Mouse (Mus musculus) stomach, embryonic 15.5 days (tissue): ENCODE results near the gene Olfr536. TPM values are rescaled to one million over a fixed set of nuclear protein-coding genes. Genes with fewer than 3 reads are reported as not detected.
"Not testable (repeated sequence)": the region's sequence is repeated elsewhere in the genome, so short reads cannot be mapped to it uniquely, and the experiment has no call there.

Experiments
- ATAC-seq: fragments of 200-750 bp; cut with Nextera tagmentation; 2 replicates; pipeline ENCODE4 v1.8.0; 2017; ENCODE audit warnings: low read depth, moderate number of reproducible peaks, moderate TSS enrichment; ENCODE audit not compliant: insufficient read depth, low FRiP score
- H3K27ac ChIP-seq: fragments of 300-500 bp; sonication (generic); 2 replicates; pipeline ENCODE4 v1.5.1; 2015; ENCODE audit warnings: mild to moderate bottlenecking, inconsistent platforms
- H3K27me3 ChIP-seq: fragments of 300-500 bp; sonication (generic); replicated peaks from 2 replicates; pipeline ENCODE4 v1.6.1; 2015; ENCODE audit warnings: inconsistent platforms
- H3K36me3 ChIP-seq: fragments of 300-500 bp; sonication (generic); 2 replicates; pipeline ENCODE4 v1.6.1; 2015; ENCODE audit warnings: inconsistent platforms
- H3K4me1 ChIP-seq: fragments of 300-500 bp; sonication (generic); 2 replicates; pipeline ENCODE4 v1.6.1; 2015; ENCODE audit warnings: inconsistent platforms
- H3K4me2 ChIP-seq: fragments of 300-500 bp; sonication (generic); 2 replicates; pipeline ENCODE4 v1.6.1; 2015; ENCODE audit warnings: mild to moderate bottlenecking, inconsistent platforms
- H3K4me3 ChIP-seq: fragments of 300-500 bp; sonication (generic); replicated peaks from 2 replicates; pipeline ENCODE4 v1.5.1; 2015; ENCODE audit warnings: inconsistent platforms
- H3K9ac ChIP-seq: fragments of 300-500 bp; sonication (generic); 2 replicates; pipeline ENCODE4 v1.6.1; 2015; ENCODE audit warnings: inconsistent platforms
- H3K9me3 ChIP-seq: fragments of 300-500 bp; sonication (generic); 2 replicates; pipeline ENCODE4 v1.6.1; 2016; ENCODE audit warnings: inconsistent platforms
- WGBS: fragments of 180-500 bp; shearing (Covaris S2); methylation state at CpG from one replicate; pipeline ENCODE4 v1.1.7; 2015; 5-methylcytosine and 5-hydroxymethylcytosine counted together
- polyA plus RNA-seq: library from polyadenylated mRNA; unstranded; fragments of >200 nt; fragmentation: Nextera tagmentation; extraction: Ambion mirVana; gene quantifications from 2 replicates; pipeline ENCODE4 v1.2.1, GENCODE M21; 2015

Olfr536 gene
- not detected in 2 replicates for polyA plus RNA-seq

GRCm38 (mm10) chr7:140507346-140508021 is at the start of gene Olfr536:
Olfr536 (minus strand) TSS chr7:140507396.
- not testable (repeated sequence) for H3K9me3 ChIP-seq, H3K36me3 ChIP-seq, ATAC-seq, H3K4me2 ChIP-seq, H3K27ac ChIP-seq, H3K4me3 ChIP-seq, H3K27me3 ChIP-seq, H3K4me1 ChIP-seq, H3K9ac ChIP-seq
- 79% methylated on average over 2 of the region's 2 CpGs for WGBS

- no peak overlapping the region for H3K27ac ChIP-seq
- no peak overlapping the region for H3K4me2 ChIP-seq
- no peak for ATAC-seq
- H3K9ac ChIP-seq = no peak overlapping the region
- H3K9me3 ChIP-seq = no peaks in the 10 kb centered on the region
- no peaks in the 10 kb centered on the region for H3K36me3 ChIP-seq
- no peak overlapping the region for H3K4me3 ChIP-seq
- WGBS = 69% methylated on average over 2 of the region's 2 CpGs
- H3K4me1 ChIP-seq = no peaks in the 10 kb centered on the region
- H3K27me3 ChIP-seq = no peaks in the 10 kb centered on the region
Measured at GRCm38 (mm10) chr7:140539746-140540145, 32.5 kb upstream of the Olfr536 start.

- no peak overlapping the region for H3K9ac ChIP-seq
- no peak overlapping the region for H3K4me3 ChIP-seq
- H3K4me1 ChIP-seq = no peaks in the 10 kb centered on the region
- no peak for ATAC-seq
- H3K27me3 ChIP-seq = no peaks in the 10 kb centered on the region
- H3K27ac ChIP-seq = no peak overlapping the region
- no peaks in the 10 kb centered on the region for H3K36me3 ChIP-seq
- no peaks in the 10 kb centered on the region for H3K9me3 ChIP-seq
- H3K4me2 ChIP-seq = no peak overlapping the region
Measured at GRCm38 (mm10) chr7:140494702-140495101, 12.5 kb downstream of the Olfr536 start.

- Histone ChIP-seq H3K4me1 (no peaks in the 10 kb centered on the region), H3K9ac (no peak overlapping the region), H3K4me2 (no peak overlapping the region), H3K36me3 (no peaks in the 10 kb centered on the region), H3K9me3 (no peaks in the 10 kb centered on the region), H3K27ac (no peak overlapping the region), H3K4me3 (no peak overlapping the region), H3K27me3 (no peaks in the 10 kb centered on the region)
- WGBS = 32% methylated on average over 2 of the region's 2 CpGs
- no peak for ATAC-seq
Measured at GRCm38 (mm10) chr7:140494231-140494630, 13.0 kb downstream of the Olfr536 start.

- Histone ChIP-seq H3K36me3 (no peaks in the 10 kb centered on the region), H3K4me2 (no peak overlapping the region), H3K4me1 (no peaks in the 10 kb centered on the region), H3K4me3 (no peak overlapping the region), H3K9ac (no peak overlapping the region), H3K27me3 (no peaks in the 10 kb centered on the region), H3K9me3 (no peaks in the 10 kb centered on the region), H3K27ac (no peak overlapping the region)
- 74% methylated on average over 1 of the region's 1 CpGs for WGBS
- no peak for ATAC-seq
Measured at GRCm38 (mm10) chr7:140488981-140489380, 18.2 kb downstream of the Olfr536 start.

GRCm38 (mm10) chr7:140483916-140484315 is 23.3 kb downstream of the Olfr536 start, which contains the start of gene Olfr535:
Olfr535 (plus strand) TSS chr7:140484216.
- H3K27ac ChIP-seq = no peak within 1 kb of the TSS
- no peaks in the 10 kb centered on the region for H3K9me3 ChIP-seq
- H3K4me3 ChIP-seq = no peak within 1 kb of the TSS
- 81% methylated on average over 1 of the region's 1 CpGs for WGBS
- H3K4me1 ChIP-seq = no peaks in the 10 kb centered on the region
- ATAC-seq = no peak
- no peaks in the 10 kb centered on the region for H3K36me3 ChIP-seq
- H3K9ac ChIP-seq = no peak within 1 kb of the TSS
- no peak within 1 kb of the TSS for H3K4me2 ChIP-seq
- H3K27me3 ChIP-seq = no peaks in the 10 kb centered on the region

- no peaks in the 10 kb centered on the region for H3K27me3 ChIP-seq
- no peak overlapping the region for H3K9ac ChIP-seq
- no peak overlapping the region for H3K4me2 ChIP-seq
- H3K27ac ChIP-seq = no peak overlapping the region
- ATAC-seq = no peak
- no peaks in the 10 kb centered on the region for H3K4me1 ChIP-seq
- H3K4me3 ChIP-seq = no peak overlapping the region
- WGBS = 91% methylated on average over 1 of the region's 1 CpGs
- no peaks in the 10 kb centered on the region for H3K36me3 ChIP-seq
- H3K9me3 ChIP-seq = no peaks in the 10 kb centered on the region
Measured at GRCm38 (mm10) chr7:140478733-140479132, 28.5 kb downstream of the Olfr536 start.

GRCm38 (mm10) chr7:140477886-140478285 is 29.3 kb downstream of the Olfr536 start:
- no peaks in the 10 kb centered on the region for H3K9me3 ChIP-seq
- no peaks in the 10 kb centered on the region for H3K36me3 ChIP-seq
- H3K9ac ChIP-seq = no peak overlapping the region
- H3K4me3 ChIP-seq = no peak overlapping the region
- no peaks in the 10 kb centered on the region for H3K27me3 ChIP-seq
- no peak overlapping the region for H3K4me2 ChIP-seq
- H3K27ac ChIP-seq = no peak overlapping the region
- no peak for ATAC-seq
- WGBS = 65% methylated on average over 1 of the region's 1 CpGs
- H3K4me1 ChIP-seq = no peaks in the 10 kb centered on the region

- not testable (repeated sequence) for ATAC-seq, H3K27me3 ChIP-seq, H3K9me3 ChIP-seq, H3K36me3 ChIP-seq, H3K4me1 ChIP-seq, H3K4me3 ChIP-seq, H3K4me2 ChIP-seq, H3K9ac ChIP-seq, H3K27ac ChIP-seq
- WGBS = no CpG with 5 or more reads among the region's 1 CpGs
Measured at GRCm38 (mm10) chr7:140463070-140463469, 44.1 kb downstream of the Olfr536 start, which contains the start of gene Olfr533. Olfr533 (plus strand) TSS chr7:140463370.

Other genes with a start within 250 kb of the Olfr536 start
- not detected in 2 replicates for gene Olfr525, start 186.5 kb downstream of the Olfr536 start, polyA plus RNA-seq
- not detected in 2 replicates for gene Olfr527, start 173.4 kb downstream of the Olfr536 start, polyA plus RNA-seq
- gene Olfr60, start 145.7 kb downstream of the Olfr536 start, polyA plus RNA-seq = not detected in 2 replicates
- not detected in 2 replicates for gene Olfr530, start 131.1 kb downstream of the Olfr536 start, polyA plus RNA-seq
- not detected in 2 replicates for gene Olfr531, start 104.5 kb downstream of the Olfr536 start, polyA plus RNA-seq
- gene Olfr532, start 85.8 kb downstream of the Olfr536 start, polyA plus RNA-seq = not detected in 2 replicates
- gene Olfr533, start 44.0 kb downstream of the Olfr536 start, polyA plus RNA-seq = not detected in 2 replicates
- gene Olfr535, start 23.2 kb downstream of the Olfr536 start, polyA plus RNA-seq = not detected in 2 replicates
- not detected in 2 replicates for gene Olfr538, start 60.5 kb upstream of the Olfr536 start, polyA plus RNA-seq
- gene Olfr46, start 93.9 kb upstream of the Olfr536 start, polyA plus RNA-seq = not detected in 2 replicates
- not detected in 2 replicates for gene Olfr61, start 121.6 kb upstream of the Olfr536 start, polyA plus RNA-seq
- gene Olfr53, start 139.1 kb upstream of the Olfr536 start, polyA plus RNA-seq = not detected in 2 replicates
- 0.01 TPM in 2 replicates for gene Olfr539, start 152.5 kb upstream of the Olfr536 start, polyA plus RNA-seq
- gene Olfr45, start 174.6 kb upstream of the Olfr536 start, polyA plus RNA-seq = not detected in 2 replicates
- gene Olfr541, start 189.9 kb upstream of the Olfr536 start, polyA plus RNA-seq = not detected in 2 replicates